Mouse (Mus musculus) hindbrain, embryonic 14.5 days (tissue): ENCODE data around the gene Sgta. TPM values are rescaled to one million over a fixed set of nuclear protein-coding genes. Genes with fewer than 3 reads are reported as not detected.

Experiments used
- ATAC-seq: fragments of 200-750 bp; cut with Nextera tagmentation; 2 replicates; pipeline ENCODE4 v1.8.0; 2017; ENCODE audit warnings: moderate number of reproducible peaks, mild to moderate bottlenecking, moderate TSS enrichment, moderate library complexity; ENCODE audit not compliant: low FRiP score
- DNase-seq: peaks from one replicate; pipeline ENCODE4 v3.0.0-alpha.2; 2015; ENCODE audit warnings: low spot score
- H3K27ac ChIP-seq: fragments of 300-500 bp; sonication (generic); 2 replicates; pipeline ENCODE4 v1.5.1; 2014; ENCODE audit warnings: mild to moderate bottlenecking, moderate library complexity
- H3K27me3 ChIP-seq: fragments of 300-500 bp; sonication (generic); 2 replicates; pipeline ENCODE4 v1.6.1; 2014; ENCODE audit warnings: mild to moderate bottlenecking, low read length, mixed read lengths; ENCODE audit not compliant: control insufficient read depth, insufficient read depth
- H3K36me3 ChIP-seq: fragments of 300-500 bp; sonication (generic); replicated peaks from 2 replicates; pipeline ENCODE4 v1.6.1; 2014; ENCODE audit not compliant: control insufficient read depth, insufficient read depth
- H3K4me1 ChIP-seq: fragments of 300-500 bp; sonication (generic); replicated peaks from 2 replicates; pipeline ENCODE4 v1.6.1; 2014; ENCODE audit warnings: antibody characterized with exemption, low read length, mixed read lengths; ENCODE audit not compliant: control insufficient read depth, insufficient read depth
- H3K4me2 ChIP-seq: fragments of 300-500 bp; sonication (generic); replicated peaks from 2 replicates; pipeline ENCODE4 v1.6.1; 2014; ENCODE audit warnings: mild to moderate bottlenecking, moderate library complexity
- H3K4me3 ChIP-seq: fragments of 300-500 bp; sonication (generic); replicated peaks from 2 replicates; pipeline ENCODE4 v1.5.1; 2014; ENCODE audit warnings: mild to moderate bottlenecking, low read length
- H3K9ac ChIP-seq: fragments of 300-500 bp; sonication (generic); 2 replicates; pipeline ENCODE4 v1.6.1; 2014
- H3K9me3 ChIP-seq: fragments of 300-500 bp; sonication (generic); 2 replicates; pipeline ENCODE4 v1.6.1; 2016; ENCODE audit warnings: low read length; ENCODE audit not compliant: control insufficient read depth
- WGBS: fragments of 180-500 bp; shearing (Covaris S2); extraction: QIAGEN DNeasy Blood & Tissue Kit; methylation state at CpG from one replicate; pipeline ENCODE4 v1.1.7; 2014; 5-methylcytosine and 5-hydroxymethylcytosine counted together
- polyA plus RNA-seq: library from polyadenylated mRNA; unstranded; fragments of >200 nt; fragmentation: Nextera tagmentation; extraction: Ambion mirVana; gene quantifications from 2 replicates; pipeline ENCODE4 v1.2.1, GENCODE M21; 2014

Sgta gene
- 260 and 276 TPM in 2 replicates for polyA plus RNA-seq

GRCm38 (mm10) chr10:81059603-81060543 lies at the start of gene Sgta:
TSS of gene Sgta (minus strand) at chr10:81060181.
- no peak within 1 kb of the TSS for H3K27ac ChIP-seq
- ATAC-seq, result peak; percentile 94
- H3K4me2 ChIP-seq, result peak within 1 kb of the TSS; percentile 73
- under 1% methylated on average over 48 of the region's 48 CpGs for WGBS
- H3K9me3 ChIP-seq, result no peaks in the 10 kb centered on the region
- H3K4me1 ChIP-seq, result peaks cover 18% of the 10 kb centered on the region
- H3K4me3 ChIP-seq, result peak within 1 kb of the TSS; percentile 61
- no peaks in the 10 kb centered on the region for H3K27me3 ChIP-seq
- H3K9ac ChIP-seq, result peak within 1 kb of the TSS; percentile 72
- H3K36me3 ChIP-seq, result peaks cover 4% of the 10 kb centered on the region; the same call in 1 of the 2 replicates
- peak; percentile 100 for DNase-seq

- peak; percentile 88 for ATAC-seq
- H3K36me3 ChIP-seq, result peaks cover 32% of the 10 kb centered on the region
- peak overlapping the region; percentile 97 for H3K9ac ChIP-seq
- no peaks in the 10 kb centered on the region for H3K9me3 ChIP-seq
- under 1% methylated on average over 35 of the region's 35 CpGs for WGBS
- peak; percentile 74 for DNase-seq
- peak overlapping the region; percentile 64 for H3K4me2 ChIP-seq
- peaks cover 20% of the 10 kb centered on the region for H3K4me1 ChIP-seq
- H3K27ac ChIP-seq, result peak overlapping the region; percentile 99
- H3K4me3 ChIP-seq, result peak overlapping the region; percentile 79
- H3K27me3 ChIP-seq, result no peaks in the 10 kb centered on the region
These were observed 46.2 kb upstream of the Sgta start for GRCm38 (mm10) chr10:81106113-81106721.

- Histone ChIP-seq H3K4me2 (peak within 1 kb of the TSS; percentile 64), H3K4me1 (peaks cover 20% of the 10 kb centered on the region), H3K27ac (peak within 1 kb of the TSS; percentile 99), H3K4me3 (peak within 1 kb of the TSS; percentile 79), H3K9me3 (no peaks in the 10 kb centered on the region), H3K27me3 (no peaks in the 10 kb centered on the region), H3K9ac (peak within 1 kb of the TSS; percentile 97), H3K36me3 (peaks cover 26% of the 10 kb centered on the region)
- peak; percentile 98 for DNase-seq
- peak; percentile 92 for ATAC-seq
- 0% methylated on average over 50 of the region's 56 CpGs for WGBS
These were observed 45.7 kb upstream of the Sgta start, which contains the start of gene Map2k2 for GRCm38 (mm10) chr10:81105565-81106112. TSS of gene Map2k2 (plus strand) at chr10:81105915.

GRCm38 (mm10) chr10:81094931-81095678 lies 35.1 kb upstream of the Sgta start:
- H3K4me1 ChIP-seq, result no peaks in the 10 kb centered on the region
- no peaks in the 10 kb centered on the region for H3K27me3 ChIP-seq
- no peak overlapping the region for H3K4me2 ChIP-seq
- no peaks in the 10 kb centered on the region for H3K9me3 ChIP-seq
- H3K4me3 ChIP-seq, result no peak overlapping the region
- WGBS, result 62% methylated on average over 9 of the region's 9 CpGs
- H3K9ac ChIP-seq, result no peak overlapping the region
- DNase-seq (no peak), ATAC-seq (no peak)
- no peak overlapping the region for H3K27ac ChIP-seq
- H3K36me3 ChIP-seq, result no peaks in the 10 kb centered on the region

- 62% methylated on average over 22 of the region's 22 CpGs for WGBS
- no peak for ATAC-seq
- Histone ChIP-seq H3K4me2 (no peak overlapping the region), H3K27me3 (no peaks in the 10 kb centered on the region), H3K36me3 (no peaks in the 10 kb centered on the region), H3K4me1 (no peaks in the 10 kb centered on the region), H3K9ac (no peak overlapping the region), H3K4me3 (no peak overlapping the region), H3K9me3 (no peaks in the 10 kb centered on the region), H3K27ac (no peak overlapping the region)
- DNase-seq, result no peak
These were observed 32.7 kb upstream of the Sgta start for GRCm38 (mm10) chr10:81092465-81093250.

- Histone ChIP-seq H3K4me3 (no peak overlapping the region), H3K36me3 (no peaks in the 10 kb centered on the region), H3K4me1 (no peaks in the 10 kb centered on the region), H3K27ac (no peak overlapping the region), H3K27me3 (no peaks in the 10 kb centered on the region), H3K9me3 (no peaks in the 10 kb centered on the region), H3K4me2 (no peak overlapping the region), H3K9ac (no peak overlapping the region)
- 80% methylated on average over 7 of the region's 7 CpGs for WGBS
- no peak for DNase-seq
- ATAC-seq, result no peak
These were observed 30.6 kb upstream of the Sgta start for GRCm38 (mm10) chr10:81090621-81091020.

- Histone ChIP-seq H3K27ac (no peak overlapping the region), H3K4me3 (no peak overlapping the region), H3K27me3 (no peaks in the 10 kb centered on the region), H3K4me2 (no peak overlapping the region), H3K9ac (no peak overlapping the region), H3K36me3 (no peaks in the 10 kb centered on the region), H3K9me3 (no peaks in the 10 kb centered on the region), H3K4me1 (no peaks in the 10 kb centered on the region)
- DNase-seq, result peak; percentile 75
- peak; percentile 9; the same call in 1 of the 2 replicates for ATAC-seq
- 64% methylated on average over 2 of the region's 2 CpGs for WGBS
These were observed 29.2 kb upstream of the Sgta start for GRCm38 (mm10) chr10:81089216-81089615.

- H3K27me3 ChIP-seq, result no peaks in the 10 kb centered on the region
- no peak overlapping the region for H3K27ac ChIP-seq
- H3K36me3 ChIP-seq, result peaks cover 14% of the 10 kb centered on the region
- ATAC-seq (no peak), DNase-seq (no peak)
- no peak overlapping the region for H3K4me2 ChIP-seq
- no peaks in the 10 kb centered on the region for H3K4me1 ChIP-seq
- H3K9me3 ChIP-seq, result no peaks in the 10 kb centered on the region
- H3K4me3 ChIP-seq, result no peak overlapping the region
- 54% methylated on average over 2 of the region's 2 CpGs for WGBS
- H3K9ac ChIP-seq, result no peak overlapping the region
These were observed 27.0 kb upstream of the Sgta start for GRCm38 (mm10) chr10:81087021-81087420.
